Mouse (Mus musculus): ENCODE data around the gene Shq1.
A peak's percentile ranks its signal among the peaks of the same experiment; 100 is the strongest.

Shq1 gene

DNA sequence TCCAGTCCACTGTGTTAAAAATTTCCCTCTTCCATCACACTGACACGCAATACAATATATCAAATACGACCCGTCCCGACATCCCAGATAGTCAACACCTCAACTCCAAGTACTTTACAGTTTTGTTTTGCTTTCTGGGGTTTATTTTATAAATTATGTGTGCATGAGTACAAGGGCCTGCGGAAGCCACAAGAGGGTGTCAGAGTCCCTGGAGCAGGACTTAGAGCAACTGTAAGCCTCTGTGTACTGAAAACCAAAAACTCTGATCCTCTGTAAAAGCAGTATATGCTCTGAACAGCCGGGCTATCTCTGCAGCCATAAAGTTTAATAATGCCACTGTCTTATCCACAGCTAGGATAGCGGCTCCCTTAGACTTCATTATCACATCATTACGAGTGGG is 3.3 kb downstream of the Shq1 start:
- no peak for DNase-seq

GRCm38 (mm10) chr6:100662224-100662623 is 8.7 kb downstream of the Shq1 start:
- DNase-seq, result no peak

GRCm38 (mm10) chr6:100660395-100660794 is 10.6 kb downstream of the Shq1 start:
- peak; percentile 70 to 82 for DNase-seq

DNA sequence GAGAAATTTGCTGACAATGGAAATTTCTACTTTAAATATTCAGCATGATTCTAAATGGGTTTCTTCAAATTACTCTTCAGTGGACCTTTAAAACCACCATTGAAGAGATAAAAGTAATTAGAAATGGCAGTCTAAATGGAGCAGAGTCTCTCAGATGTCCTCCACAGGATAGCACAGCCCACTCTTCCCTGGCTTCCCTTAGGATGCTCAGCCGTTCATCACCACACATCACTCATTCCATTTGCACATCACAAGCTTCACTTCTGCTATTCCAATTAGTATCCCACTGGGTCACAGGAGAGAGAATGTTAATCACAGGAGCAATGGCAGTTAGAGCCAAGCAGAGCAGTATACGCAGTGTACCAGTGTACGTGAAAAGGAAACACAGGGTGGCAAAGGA is 18.4 kb downstream of the Shq1 start:
- DNase-seq, result no peak

GRCm38 (mm10) chr6:100647196-100647595 is 23.8 kb downstream of the Shq1 start:
- DNase-seq, result no peak

- DNase-seq, result peak; percentile 59 to 69
Measured at GRCm38 (mm10) chr6:100645469-100646201, 25.3 kb downstream of the Shq1 start.

GRCm38 (mm10) chr6:100644631-100645030 is 26.3 kb downstream of the Shq1 start:
- DNase-seq, result peak; percentile 14 to 23

DNA sequence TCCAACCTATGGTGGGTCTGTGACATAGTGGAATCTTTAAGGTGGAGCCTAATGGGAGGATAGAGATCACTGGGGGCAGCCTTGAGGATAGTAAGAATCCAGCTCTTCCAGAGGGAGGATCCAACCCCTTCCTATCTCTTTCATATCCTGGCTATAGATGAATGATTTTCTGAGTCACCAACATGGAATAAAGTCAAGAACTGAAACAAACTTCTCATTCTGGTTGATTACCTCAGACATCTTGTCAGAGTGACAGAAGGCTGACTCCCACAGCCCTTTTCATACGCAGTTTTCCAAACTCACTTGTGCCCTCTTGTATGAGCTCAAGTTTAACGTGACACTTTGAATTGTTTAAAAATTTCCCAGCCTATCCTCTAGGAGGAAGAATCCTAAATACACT is 28.2 kb downstream of the Shq1 start:
- no peak for DNase-seq

GRCm38 (mm10) chr6:100640591-100640990 is 30.4 kb downstream of the Shq1 start:
- DNase-seq, result no peak

DNA sequence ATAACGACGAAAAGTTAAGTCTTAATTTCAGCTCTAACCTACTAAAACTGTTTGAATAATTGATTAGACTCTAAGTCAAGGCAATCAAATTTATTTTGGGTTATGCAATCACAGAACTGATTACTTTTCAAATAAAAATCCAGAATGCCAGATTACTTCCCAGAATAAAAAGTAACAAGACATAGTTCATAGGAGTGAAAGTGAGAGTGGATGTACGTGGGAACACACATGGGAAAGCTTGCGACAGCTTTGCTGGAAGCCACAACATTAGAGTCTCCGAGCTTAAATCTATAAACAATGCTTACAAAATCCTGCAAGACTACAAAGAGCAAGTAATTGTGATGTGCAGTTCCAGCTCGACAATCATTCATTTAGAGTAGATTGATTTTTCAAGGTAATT is 41.9 kb downstream of the Shq1 start:
- DNase-seq, result no peak

GRCm38 (mm10) chr6:100628223-100628622 is 42.7 kb downstream of the Shq1 start:
- DNase-seq, result no peak

DNA sequence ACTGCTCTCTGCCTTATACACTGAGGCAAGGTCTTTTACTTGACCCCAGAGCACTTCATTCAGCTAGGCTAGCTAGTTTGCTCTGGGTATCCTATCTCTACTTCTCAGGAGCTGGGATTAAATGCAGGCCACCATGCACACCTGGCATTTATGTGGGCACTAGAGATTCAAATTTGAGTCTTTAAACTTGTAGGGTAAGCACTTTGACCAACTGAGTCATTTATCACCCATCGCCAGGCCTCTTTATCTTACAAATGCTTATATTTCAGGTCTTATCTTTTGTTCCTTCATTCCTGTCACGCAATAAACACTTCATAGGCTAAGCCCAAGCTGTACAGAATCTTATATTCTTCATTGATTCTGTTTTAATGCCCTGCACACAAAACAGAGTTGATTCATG is 47.0 kb downstream of the Shq1 start:
- no peak for DNase-seq

DNA sequence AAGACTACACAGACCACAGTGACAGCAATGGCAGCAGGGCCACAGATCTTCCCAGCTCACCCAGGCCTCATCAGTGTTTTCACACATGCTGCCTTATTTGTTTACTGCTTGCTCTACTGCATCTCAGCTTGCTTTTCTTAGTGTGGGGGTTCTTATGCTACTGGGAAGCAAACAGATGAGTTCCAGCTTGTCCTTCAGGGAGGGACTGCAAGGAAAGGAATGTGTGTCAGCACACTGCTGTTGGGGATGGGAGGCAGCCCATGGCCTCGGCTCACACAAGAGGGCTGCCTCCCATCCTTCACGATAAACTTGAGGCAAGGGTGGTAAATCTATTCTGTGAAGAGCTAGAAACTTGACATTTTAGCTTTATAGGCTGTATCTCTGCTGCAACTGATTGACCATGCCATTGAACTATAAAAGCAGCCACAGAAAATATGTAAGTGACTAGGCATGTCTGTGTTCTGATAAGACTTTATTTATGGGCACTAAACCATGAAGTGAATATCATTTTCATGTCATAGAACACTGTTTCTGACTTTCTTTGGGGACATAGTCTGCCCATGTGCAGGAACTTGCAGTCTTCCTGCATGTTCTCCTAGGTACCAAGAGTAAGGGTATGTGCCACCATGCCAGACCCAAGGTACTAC is 48.0 kb downstream of the Shq1 start:
- DNase-seq, result no peak

DNA sequence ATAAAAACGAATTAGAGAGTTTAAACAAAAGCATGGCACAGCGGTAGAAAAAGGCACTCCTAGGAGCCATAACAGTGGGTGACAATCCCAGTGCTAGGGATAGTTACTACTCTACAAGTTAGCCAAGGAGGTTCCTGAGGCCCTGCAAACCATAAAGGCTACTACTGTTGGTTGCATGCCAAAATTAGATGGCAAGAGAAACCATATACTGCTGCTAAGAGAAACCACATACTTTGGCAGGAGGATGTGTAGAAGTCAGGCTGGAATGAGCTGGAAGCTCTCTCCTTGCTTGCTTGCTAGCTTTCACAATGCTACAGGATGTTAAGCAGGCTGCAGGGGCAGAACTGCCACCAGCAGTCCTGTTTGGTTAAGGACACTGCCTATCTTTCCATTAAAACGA is 50.5 kb downstream of the Shq1 start:
- no peak for DNase-seq

GRCm38 (mm10) chr6:100619309-100619708 is 51.6 kb downstream of the Shq1 start:
- no peak for DNase-seq

DNA sequence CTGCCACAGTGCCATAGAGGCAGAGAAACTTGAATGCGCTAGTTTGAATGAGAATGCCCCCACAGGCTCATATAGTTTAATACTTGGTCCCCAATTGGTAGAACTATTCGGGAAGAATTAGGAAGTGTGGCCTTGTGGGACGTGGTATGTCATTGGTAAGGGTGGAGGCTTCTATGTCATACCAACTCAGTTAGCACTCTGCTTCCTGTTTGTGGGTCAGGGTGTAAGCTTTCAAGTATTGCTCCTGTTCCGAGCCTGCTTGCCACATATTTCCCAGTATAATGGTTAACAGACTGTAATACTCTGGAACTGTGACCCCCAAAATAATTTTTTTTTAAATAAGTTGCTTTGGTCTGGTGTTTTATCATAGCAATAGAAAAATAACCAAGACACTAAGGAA is 54.8 kb downstream of the Shq1 start:
- DNase-seq, result no peak

DNA sequence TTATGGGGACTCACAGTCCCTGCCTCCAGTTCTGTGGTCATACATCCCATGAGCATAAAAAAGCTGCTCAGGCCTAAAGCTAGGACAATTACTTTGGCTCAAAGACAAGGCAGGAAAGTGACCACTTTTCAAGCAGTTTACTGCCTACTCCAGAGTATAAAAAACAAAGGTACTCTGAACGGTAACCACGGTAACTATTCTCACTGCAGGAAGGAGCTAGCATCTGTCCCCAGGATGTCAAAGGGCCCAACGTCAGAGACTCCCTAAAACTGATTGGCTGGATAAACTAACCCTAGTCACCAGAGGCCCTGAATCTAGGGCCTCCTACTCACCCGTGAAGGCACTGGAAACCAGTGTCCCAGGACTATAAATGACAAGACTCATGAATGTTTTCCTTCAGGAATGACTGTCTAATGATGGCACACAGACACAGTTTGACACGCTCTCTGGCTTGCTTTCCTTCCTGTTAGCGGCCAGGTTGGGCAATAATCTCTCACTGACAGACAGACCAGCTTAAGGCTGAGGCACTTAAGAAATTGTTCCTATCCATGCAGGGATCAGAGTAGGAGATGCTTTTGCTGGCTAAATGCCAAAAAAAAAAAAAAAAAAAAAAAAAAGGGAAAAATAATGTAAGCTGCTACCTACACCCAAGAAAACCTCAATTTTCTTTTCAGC is 57.2 kb downstream of the Shq1 start:
- DNase-seq, result no peak

DNA sequence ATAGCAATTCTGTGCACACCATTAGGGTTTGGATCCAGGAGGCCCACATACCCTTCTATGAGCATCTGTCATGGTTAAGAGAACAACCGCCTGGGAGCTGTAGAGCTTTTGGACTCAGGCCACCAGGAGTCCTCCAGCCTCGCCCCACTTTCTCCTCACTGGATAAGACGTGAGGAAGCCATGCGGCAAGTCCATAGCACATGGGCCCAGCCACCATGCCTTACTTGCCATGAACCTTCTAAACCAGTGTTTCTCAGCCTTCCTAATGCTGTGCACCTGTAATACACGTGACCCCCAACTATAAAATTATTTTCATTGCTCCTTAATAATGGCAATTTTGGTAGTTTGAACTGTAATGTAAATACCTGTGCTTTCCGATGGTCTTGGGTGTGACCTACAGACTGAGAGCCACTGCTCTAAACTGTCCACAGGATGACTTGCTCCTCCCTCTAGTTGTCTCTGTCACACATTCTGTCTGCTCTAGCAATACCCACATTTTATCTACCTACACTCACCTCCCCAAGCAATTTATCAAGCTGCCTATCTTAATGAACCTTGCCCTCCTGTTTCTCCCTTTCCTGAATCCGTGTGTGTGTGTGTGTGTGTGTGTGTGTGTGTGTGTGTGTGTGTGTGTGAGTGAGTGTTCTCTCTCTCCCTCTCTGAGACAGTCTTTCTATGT is 59.9 kb downstream of the Shq1 start:
- no peak for DNase-seq

GRCm38 (mm10) chr6:100610182-100610581 is 60.8 kb downstream of the Shq1 start:
- no peak for DNase-seq

DNA sequence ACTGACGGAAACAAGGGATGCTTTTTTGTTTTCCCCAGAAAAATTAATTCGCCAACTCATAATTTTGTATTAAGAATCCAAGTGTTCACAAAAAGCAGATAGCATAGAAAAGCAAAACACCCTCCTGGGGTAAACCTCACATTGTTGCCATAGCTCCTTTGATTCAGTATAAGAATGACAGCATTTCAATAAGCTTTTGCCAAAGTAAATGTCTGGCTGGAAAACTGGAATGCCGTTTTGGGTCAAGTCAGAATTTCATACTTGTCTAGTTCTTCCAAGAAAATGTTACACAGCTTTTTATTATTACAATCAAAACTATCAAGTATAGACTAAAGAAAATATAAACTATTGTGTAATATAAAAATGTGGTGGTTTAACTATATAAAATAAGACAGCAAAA is 61.7 kb downstream of the Shq1 start:
- no peak for DNase-seq

- DNase-seq, result peak in 1 of 2 experiments; percentile 8
Measured at GRCm38 (mm10) chr6:100608429-100608828, 62.5 kb downstream of the Shq1 start.

DNA sequence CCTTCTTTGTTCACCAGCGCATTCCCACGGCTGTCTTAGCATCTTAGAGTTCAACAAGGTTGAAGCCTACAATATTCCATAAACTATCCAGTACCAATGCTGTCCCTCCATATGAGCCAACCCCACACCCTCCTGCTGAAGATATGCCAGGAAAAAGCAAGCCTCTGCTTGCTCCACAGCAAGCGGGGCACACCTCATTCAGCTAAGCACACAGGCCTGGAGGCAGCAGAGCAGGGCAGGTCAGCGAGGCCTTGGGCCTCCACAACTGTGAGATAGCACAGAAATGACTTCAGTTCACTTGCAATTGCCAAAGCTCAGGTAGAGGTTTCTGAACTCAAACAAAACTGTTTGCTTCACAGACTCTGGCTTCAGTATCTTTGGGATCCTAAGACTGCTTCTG is 64.2 kb downstream of the Shq1 start:
- no peak for DNase-seq

DNA sequence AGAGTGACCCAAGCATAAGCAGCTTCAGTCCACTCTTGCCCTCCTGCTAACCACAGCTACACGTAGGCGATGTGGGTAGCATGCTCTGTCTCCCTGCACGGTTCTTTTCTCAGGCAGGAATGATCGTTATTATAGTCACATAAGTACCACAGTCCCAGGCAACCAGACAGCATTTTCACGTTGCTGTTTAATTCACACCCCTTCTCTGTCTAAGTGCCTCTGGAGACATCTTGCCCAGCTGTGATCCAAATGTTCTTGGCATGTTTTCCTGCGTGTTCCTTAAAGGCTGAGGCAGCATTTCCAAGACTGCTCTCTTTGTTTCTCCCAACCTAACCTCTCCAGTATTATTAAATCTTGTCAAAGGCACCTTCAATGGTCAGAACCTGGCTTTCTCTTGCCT is 67.3 kb downstream of the Shq1 start:
- no peak for DNase-seq

- no peak for DNase-seq
Measured at GRCm38 (mm10) chr6:100601634-100602033, 69.3 kb downstream of the Shq1 start.

Data from cerebellum, postnatal 25 days (tissue).